Mouse (Mus musculus) Muller cell, postnatal 12 days (primary cell): ENCODE data around the gene Hpf1.

ENCODE experiments used
- DNase-seq: peaks from one replicate; pipeline ENCODE4 v3.0.0-alpha.2; 2015; ENCODE audit errors: inconsistent ontology term

The Hpf1 gene

GRCm38 (mm10) chr8:60889843-60890519 is at the start of gene Hpf1:
Gene Hpf1, plus strand, starts transcription at chr8:60890418.
- DNase-seq: peak; percentile 98

GRCm38 (mm10) chr8:60842388-60842787 is 47.8 kb upstream of the Hpf1 start:
- no peak for DNase-seq

- DNase-seq: no peak
Observed at GRCm38 (mm10) chr8:60857559-60857958, 32.7 kb upstream of the Hpf1 start.

GRCm38 (mm10) chr8:60858091-60858490 is 32.1 kb upstream of the Hpf1 start:
- no peak for DNase-seq

- DNase-seq: no peak
Observed at GRCm38 (mm10) chr8:60858911-60859476, 31.2 kb upstream of the Hpf1 start.

- peak; percentile 69 for DNase-seq
Observed at GRCm38 (mm10) chr8:60859605-60860004, 30.6 kb upstream of the Hpf1 start.

GRCm38 (mm10) chr8:60860749-60861148 is 29.5 kb upstream of the Hpf1 start:
- no peak for DNase-seq

GRCm38 (mm10) chr8:60861783-60862182 is 28.4 kb upstream of the Hpf1 start:
- no peak for DNase-seq

GRCm38 (mm10) chr8:60864875-60865274 is 25.3 kb upstream of the Hpf1 start:
- no peak for DNase-seq

- DNase-seq: peak; percentile 65
Observed at GRCm38 (mm10) chr8:60865504-60866114, 24.6 kb upstream of the Hpf1 start.

- no peak for DNase-seq
Observed at GRCm38 (mm10) chr8:60867468-60868115, 22.6 kb upstream of the Hpf1 start.

GRCm38 (mm10) chr8:60868236-60868965 is 21.8 kb upstream of the Hpf1 start:
- no peak for DNase-seq

GRCm38 (mm10) chr8:60869761-60870160 is 20.5 kb upstream of the Hpf1 start:
- no peak for DNase-seq

GRCm38 (mm10) chr8:60870231-60871193 is 19.7 kb upstream of the Hpf1 start:
- no peak for DNase-seq

GRCm38 (mm10) chr8:60878617-60879016 is 11.6 kb upstream of the Hpf1 start:
- no peak for DNase-seq

GRCm38 (mm10) chr8:60883419-60884137 is 6.6 kb upstream of the Hpf1 start:
- DNase-seq: no peak

GRCm38 (mm10) chr8:60886736-60887135 is 3.5 kb upstream of the Hpf1 start:
- no peak for DNase-seq

GRCm38 (mm10) chr8:60889131-60889842 is 931 bp upstream of the Hpf1 start:
- DNase-seq: no peak

GRCm38 (mm10) chr8:60890520-60890874 is 279 bp downstream of the Hpf1 start:
- DNase-seq: no peak

- no peak for DNase-seq
Observed at GRCm38 (mm10) chr8:60891757-60892156, 1.5 kb downstream of the Hpf1 start.
